Mouse (Mus musculus): Measurements from ENCODE around the gene Slc24a3. TPM values are rescaled to one million over a fixed set of nuclear protein-coding genes. Genes with fewer than 3 reads are reported as not detected.

The Slc24a3 gene
- not detected in 2 replicates for polyA plus RNA-seq (2012; ENCODE audit: insufficient read depth, insufficient read length, low replicate concordance, missing spikeins)

DNA sequence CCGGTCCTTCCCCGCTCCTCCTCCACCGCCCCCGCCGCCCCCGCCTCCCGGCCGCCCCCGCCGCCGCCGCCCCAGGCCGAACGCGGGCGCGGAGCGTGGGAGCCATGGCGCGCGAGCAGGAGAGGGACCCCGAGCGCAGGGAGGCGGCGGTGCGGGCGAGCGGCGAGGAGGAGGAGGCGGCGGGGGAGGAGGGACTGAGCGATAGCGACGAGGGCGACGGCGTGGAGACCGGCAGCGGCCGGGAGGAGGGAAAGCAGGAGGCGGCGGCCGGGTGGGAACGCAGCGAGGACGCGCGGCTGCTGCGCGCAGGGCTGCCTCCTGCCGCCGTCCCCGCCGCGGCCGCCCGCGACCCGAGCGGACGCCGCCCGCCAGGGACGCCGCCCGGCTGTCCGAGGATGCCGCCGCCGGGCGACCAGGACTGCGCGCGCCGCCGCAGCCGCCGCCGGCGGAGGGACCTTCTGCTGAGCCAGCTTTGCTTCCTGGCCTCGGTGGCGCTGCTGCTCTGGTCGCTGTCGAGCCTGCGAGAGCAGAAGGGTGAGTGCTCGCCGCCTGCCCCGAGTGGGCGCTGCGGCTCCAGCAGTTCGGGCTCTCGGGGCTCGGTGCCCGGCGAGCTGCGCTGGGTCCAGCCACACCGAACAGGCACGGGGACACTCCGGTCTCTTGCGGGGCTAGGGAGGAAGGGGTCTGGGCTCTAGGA is at the start of gene Slc24a3:
Gene Slc24a3 (plus strand): TSS at position 91 of the 697 bp plus-strand sequence.
- Histone ChIP-seq H3K4me1 (ENCODE audit: control insufficient read depth, insufficient read depth, low read length) (peaks cover 4% of the 10 kb centered on the region; the same call in 1 of the 2 replicates), H3K27ac (ENCODE audit: insufficient read depth, low read depth, low read length) (peak within 1 kb of the TSS; percentile 61), H3K4me3 (ENCODE audit: insufficient read depth, low read depth, low read length) (peak within 1 kb of the TSS; percentile 61)
- TF ChIP-seq CTCF (IDR thresholded peaks at IDR 0.05; ENCODE audit: insufficient read depth, low read depth, low read length) = peak; percentile 43; the same call in 1 of the 2 replicates
- TF ChIP-seq POLR2A (IDR thresholded peaks at IDR 0.05; ENCODE audit: insufficient read depth, low read depth, low read length) = no peak
- WGBS = 4% methylated on average over 99 of the region's 100 CpGs

DNA sequence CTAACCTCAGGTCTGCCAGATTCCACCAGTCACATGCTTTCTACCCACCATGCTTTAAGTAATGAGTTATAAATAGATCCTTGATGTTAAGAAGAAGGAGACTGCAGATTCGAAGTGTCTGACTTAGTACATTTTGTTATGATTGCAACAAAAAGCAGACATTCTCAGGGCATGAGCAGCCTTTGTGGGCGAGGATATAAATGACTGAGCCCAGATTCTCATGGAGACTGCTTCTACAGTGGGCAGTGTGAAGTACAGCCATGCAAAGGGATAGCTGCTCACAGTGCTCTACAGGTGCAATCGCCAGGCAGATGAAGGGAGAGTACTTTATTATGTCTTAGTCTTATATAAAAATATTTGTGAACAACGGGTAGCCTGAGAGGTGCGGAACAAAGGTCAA is 49.8 kb upstream of the Slc24a3 start:
- Histone ChIP-seq H3K4me1 (ENCODE audit: control insufficient read depth, insufficient read depth, low read length) (no peaks in the 10 kb centered on the region), H3K27ac (ENCODE audit: insufficient read depth, low read depth, low read length) (no peak overlapping the region), H3K4me3 (ENCODE audit: insufficient read depth, low read depth, low read length) (no peak overlapping the region)
- 82% methylated on average over 5 of the region's 5 CpGs for WGBS
- no peak for TF ChIP-seq POLR2A (IDR thresholded peaks at IDR 0.05; ENCODE audit: insufficient read depth, low read depth, low read length)
- TF ChIP-seq CTCF (IDR thresholded peaks at IDR 0.05; ENCODE audit: insufficient read depth, low read depth, low read length) = no peak

DNA sequence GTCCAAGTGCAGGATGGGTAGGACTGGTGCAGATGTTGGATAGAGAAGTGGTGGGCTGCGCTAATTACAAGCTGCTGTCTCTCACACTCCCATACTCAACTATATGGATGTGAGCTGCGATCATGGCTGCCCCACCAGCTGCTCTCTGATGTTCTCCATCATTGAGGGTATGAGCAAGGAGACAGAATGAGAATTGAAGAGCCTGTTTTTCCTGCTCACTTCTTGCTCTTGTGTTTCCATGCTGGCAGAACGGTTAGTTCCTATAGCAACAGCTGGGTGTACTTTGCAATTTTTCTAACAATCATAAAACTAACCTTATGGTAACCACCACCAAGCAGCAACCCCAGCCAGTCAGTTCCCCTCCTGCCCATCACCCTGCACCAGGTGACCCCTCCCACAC is 39.8 kb upstream of the Slc24a3 start:
- WGBS = 73% methylated on average over 3 of the region's 3 CpGs

DNA sequence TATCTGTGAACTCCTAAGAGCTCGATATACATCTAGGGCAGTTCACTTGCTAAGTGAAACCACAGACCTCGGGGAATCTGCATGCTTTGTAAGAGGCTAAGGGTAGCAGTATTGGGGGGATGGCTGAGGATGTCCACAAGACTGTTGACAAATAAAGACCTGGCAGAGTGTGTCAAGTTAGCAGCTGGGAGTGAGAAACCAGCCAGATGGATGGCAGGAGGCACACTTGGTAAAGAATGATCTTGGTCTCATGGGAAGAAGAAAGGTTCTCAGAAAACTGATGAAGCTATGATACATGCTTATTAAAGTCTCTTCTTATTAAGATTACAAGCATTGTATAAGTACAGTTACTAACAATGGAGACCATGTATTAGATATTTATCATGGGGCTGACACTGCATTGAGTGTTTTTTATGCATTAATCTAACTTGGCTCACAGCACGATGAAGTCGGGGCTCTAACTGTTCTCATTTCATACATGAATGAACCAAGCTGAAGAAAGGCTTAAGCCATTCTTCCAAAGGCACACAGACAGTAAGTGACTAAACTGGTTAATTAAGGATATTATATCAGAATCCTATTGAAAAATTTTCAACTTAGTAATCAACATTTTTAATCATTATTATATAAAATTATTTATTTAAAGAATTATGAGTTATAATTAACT is 30.8 kb upstream of the Slc24a3 start:
- 52% methylated on average over 4 of the region's 4 CpGs for WGBS
- Histone ChIP-seq H3K4me1 (ENCODE audit: control insufficient read depth, insufficient read depth, low read length) (no peaks in the 10 kb centered on the region), H3K27ac (ENCODE audit: insufficient read depth, low read depth, low read length) (no peak overlapping the region), H3K4me3 (ENCODE audit: insufficient read depth, low read depth, low read length) (no peak overlapping the region)
- TF ChIP-seq CTCF (IDR thresholded peaks at IDR 0.05; ENCODE audit: insufficient read depth, low read depth, low read length) (no peak), POLR2A (IDR thresholded peaks at IDR 0.05; ENCODE audit: insufficient read depth, low read depth, low read length) (no peak)

More for the DNA sequence above, 39.8 kb upstream of the Slc24a3 start:
- Histone ChIP-seq H3K4me1 (ENCODE audit: control insufficient read depth, insufficient read depth, low read length) (no peaks in the 10 kb centered on the region), H3K27ac (ENCODE audit: insufficient read depth, low read depth, low read length) (no peak overlapping the region), H3K4me3 (ENCODE audit: insufficient read depth, low read depth, low read length) (no peak overlapping the region)
- TF ChIP-seq CTCF (IDR thresholded peaks at IDR 0.05; ENCODE audit: insufficient read depth, low read depth, low read length) (no peak), POLR2A (IDR thresholded peaks at IDR 0.05; ENCODE audit: insufficient read depth, low read depth, low read length) (no peak)

DNA sequence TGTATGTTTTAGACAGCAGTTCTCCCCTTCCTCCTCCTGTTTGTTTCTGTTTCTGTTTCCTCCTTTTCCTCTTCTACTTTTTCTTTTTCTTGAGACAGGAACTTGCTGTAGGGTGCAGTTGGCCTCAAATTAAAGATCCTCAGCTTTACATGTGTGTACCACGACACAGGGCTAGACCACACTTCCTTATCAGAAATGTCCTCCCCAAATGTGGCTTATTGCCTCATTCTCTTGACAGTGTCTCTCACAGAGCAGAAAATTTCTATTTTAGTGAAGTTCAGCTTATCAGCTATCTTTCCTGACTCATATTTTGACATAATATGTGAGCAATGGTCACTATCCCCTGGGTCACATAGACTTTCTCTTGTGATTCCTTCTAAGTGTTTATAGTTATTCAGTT is 17.1 kb upstream of the Slc24a3 start:
- Histone ChIP-seq H3K4me3 (ENCODE audit: insufficient read depth, low read depth, low read length) (no peak overlapping the region), H3K4me1 (ENCODE audit: control insufficient read depth, insufficient read depth, low read length) (no peaks in the 10 kb centered on the region), H3K27ac (ENCODE audit: insufficient read depth, low read depth, low read length) (no peak overlapping the region)
- WGBS = 84% methylated on average over 1 of the region's 1 CpGs
- TF ChIP-seq POLR2A (IDR thresholded peaks at IDR 0.05; ENCODE audit: insufficient read depth, low read depth, low read length) (no peak), CTCF (IDR thresholded peaks at IDR 0.05; ENCODE audit: insufficient read depth, low read depth, low read length) (no peak)

DNA sequence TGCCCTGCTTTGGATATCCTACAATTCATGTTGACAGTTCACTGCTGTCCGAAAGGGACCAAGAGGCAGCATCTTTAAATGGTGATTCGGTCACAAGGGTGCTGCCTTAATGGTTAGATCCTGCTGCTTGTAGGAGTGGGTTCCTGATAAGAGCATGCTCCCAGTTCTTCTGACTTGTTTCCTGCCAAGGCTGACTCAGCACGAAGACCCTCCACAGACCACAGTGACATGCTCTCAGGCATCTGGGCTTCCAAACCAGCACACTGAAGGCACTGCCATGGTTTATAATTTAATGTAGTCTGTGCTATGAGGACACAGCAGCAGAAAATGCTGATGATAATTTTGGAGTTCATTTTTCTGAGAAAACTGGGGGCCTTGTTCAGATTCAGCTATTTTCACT is 16.7 kb upstream of the Slc24a3 start:
- Histone ChIP-seq H3K27ac (ENCODE audit: insufficient read depth, low read depth, low read length) (no peak overlapping the region), H3K4me3 (ENCODE audit: insufficient read depth, low read depth, low read length) (no peak overlapping the region), H3K4me1 (ENCODE audit: control insufficient read depth, insufficient read depth, low read length) (no peaks in the 10 kb centered on the region)
- TF ChIP-seq CTCF (IDR thresholded peaks at IDR 0.05; ENCODE audit: insufficient read depth, low read depth, low read length) = no peak
- no peak for TF ChIP-seq POLR2A (IDR thresholded peaks at IDR 0.05; ENCODE audit: insufficient read depth, low read depth, low read length)
- 91% methylated on average over 3 of the region's 3 CpGs for WGBS

DNA sequence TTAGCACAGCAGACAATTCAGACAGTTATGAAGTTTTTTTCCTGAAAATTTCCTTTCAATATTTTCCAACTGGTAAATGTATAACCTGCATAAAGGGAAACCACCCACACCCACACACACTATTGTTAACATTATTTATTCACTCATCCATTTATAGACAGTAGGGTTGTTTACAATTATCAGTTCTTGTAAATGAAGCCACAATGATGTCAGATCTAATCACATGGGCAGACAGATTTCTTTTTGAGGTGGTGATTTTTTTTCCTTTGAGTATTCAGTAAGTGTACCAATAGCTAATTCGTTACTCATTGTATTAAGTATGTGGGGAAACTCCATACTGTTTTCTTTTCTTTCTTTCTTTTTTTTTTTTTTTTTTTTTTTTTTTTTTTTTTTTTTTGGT is 15.3 kb upstream of the Slc24a3 start:
- Histone ChIP-seq H3K4me1 (ENCODE audit: control insufficient read depth, insufficient read depth, low read length) (no peaks in the 10 kb centered on the region), H3K27ac (ENCODE audit: insufficient read depth, low read depth, low read length) (no peak overlapping the region), H3K4me3 (ENCODE audit: insufficient read depth, low read depth, low read length) (no peak overlapping the region)
- WGBS = 72% methylated on average over 1 of the region's 1 CpGs
- TF ChIP-seq CTCF (IDR thresholded peaks at IDR 0.05; ENCODE audit: insufficient read depth, low read depth, low read length) = no peak
- TF ChIP-seq POLR2A (IDR thresholded peaks at IDR 0.05; ENCODE audit: insufficient read depth, low read depth, low read length) = no peak

DNA sequence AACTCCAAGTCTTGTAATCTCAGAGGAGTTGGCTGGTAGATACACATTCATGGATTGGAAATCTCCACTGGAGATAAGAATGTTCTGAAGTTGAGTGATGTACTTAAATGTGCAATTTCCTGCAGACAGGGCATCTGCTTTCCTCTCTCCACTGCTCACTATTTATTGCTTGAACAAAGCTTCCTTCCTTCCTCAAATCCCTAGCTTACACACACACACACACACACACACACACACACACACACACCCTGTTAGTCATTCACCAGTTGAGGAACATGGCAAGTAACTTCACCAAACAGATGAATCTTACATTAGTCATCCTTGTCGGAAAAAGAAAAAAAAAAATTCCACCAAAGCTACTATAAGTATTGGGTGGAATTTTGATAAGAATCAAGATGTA is 8.6 kb upstream of the Slc24a3 start:
- Histone ChIP-seq H3K4me1 (ENCODE audit: control insufficient read depth, insufficient read depth, low read length) (no peaks in the 10 kb centered on the region), H3K4me3 (ENCODE audit: insufficient read depth, low read depth, low read length) (no peak overlapping the region), H3K27ac (ENCODE audit: insufficient read depth, low read depth, low read length) (no peak overlapping the region)
- TF ChIP-seq POLR2A (IDR thresholded peaks at IDR 0.05; ENCODE audit: insufficient read depth, low read depth, low read length) (no peak), CTCF (IDR thresholded peaks at IDR 0.05; ENCODE audit: insufficient read depth, low read depth, low read length) (no peak)
- 58% methylated on average over 1 of the region's 1 CpGs for WGBS

DNA sequence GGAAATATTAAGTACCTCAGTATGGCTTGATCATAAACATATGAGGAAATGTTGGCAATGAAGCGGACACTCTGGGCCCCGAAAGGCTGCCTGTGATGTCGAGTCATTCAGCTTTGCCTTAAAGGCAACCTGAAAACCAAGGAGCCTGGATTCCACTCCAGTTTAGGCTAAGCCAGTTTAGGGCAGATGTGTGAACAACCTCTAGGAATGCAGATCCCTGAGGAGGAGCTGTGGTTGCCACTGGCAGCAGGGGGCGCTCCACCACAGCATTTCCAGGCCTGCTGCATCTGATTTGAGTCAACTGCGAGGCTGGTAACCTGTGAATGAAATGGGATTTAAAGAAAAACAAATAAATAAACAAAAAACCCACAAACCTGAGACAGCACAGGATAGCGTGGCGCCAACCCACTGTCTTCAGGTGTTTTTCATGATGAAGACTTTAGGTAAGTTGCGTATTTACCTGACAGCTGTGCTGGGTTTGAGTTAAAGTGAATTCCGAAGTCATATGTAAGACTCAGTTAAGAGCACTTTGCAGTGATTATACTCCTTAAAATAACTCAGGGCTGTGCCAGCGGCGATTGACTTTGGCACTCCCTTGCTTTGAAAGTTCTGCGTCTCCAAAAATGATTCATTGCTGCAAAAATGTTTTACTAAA is 6.4 kb upstream of the Slc24a3 start:
- TF ChIP-seq CTCF (IDR thresholded peaks at IDR 0.05; ENCODE audit: insufficient read depth, low read depth, low read length) (peak; percentile 84), POLR2A (IDR thresholded peaks at IDR 0.05; ENCODE audit: insufficient read depth, low read depth, low read length) (no peak)
- Histone ChIP-seq H3K4me3 (ENCODE audit: insufficient read depth, low read depth, low read length) (no peak overlapping the region), H3K27ac (ENCODE audit: insufficient read depth, low read depth, low read length) (no peak overlapping the region), H3K4me1 (ENCODE audit: control insufficient read depth, insufficient read depth, low read length) (no peaks in the 10 kb centered on the region)
- 26% methylated on average over 12 of the region's 12 CpGs for WGBS
